Mouse (Mus musculus): ENCODE measurements at regions not wholly inside any gene's neighbourhood (a gene's known extent, or its start where the extent isn't known, plus 50 kb on each side); places are given as distances from the start of the nearest gene placed in this dataset.

DNA sequence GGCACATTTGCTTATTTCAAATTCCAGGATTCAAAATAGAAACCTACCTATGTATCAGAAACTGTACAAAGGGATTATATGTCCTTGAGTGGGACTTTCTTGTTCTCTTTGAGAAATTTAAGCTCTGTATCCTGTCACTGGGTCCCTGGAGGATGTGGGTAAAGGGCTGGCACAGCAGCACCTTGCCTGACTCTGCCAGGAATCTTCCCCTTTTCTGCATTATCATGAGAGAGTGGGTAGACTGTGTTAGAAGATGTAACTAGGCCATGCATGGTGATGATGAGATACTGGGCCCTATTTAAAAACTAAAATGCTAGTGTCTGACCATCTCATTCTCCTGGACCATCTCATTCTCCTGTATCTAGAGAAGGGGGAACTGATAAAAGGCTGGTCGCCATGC is 178.4 kb upstream of the Tab2 start:
- TF ChIP-seq NELFE (IDR thresholded peaks at IDR 0.05; ENCODE audit: low read depth, low read length) (no peak), KAT2A (conservative IDR thresholded peaks at IDR 0.05; ENCODE audit: low read depth, low read length) (no peak), MEF2A (IDR thresholded peaks at IDR 0.05; ENCODE audit: extremely low read depth, insufficient replicate concordance, low read depth, low read length, poor library complexity, severe bottlenecking) (no peak), E2F4 (IDR thresholded peaks at IDR 0.05; ENCODE audit: borderline replicate concordance, low read depth, low read length) (no peak)
- H3K27ac ChIP-seq (ENCODE audit: control insufficient read depth, low read depth, low read length): no peak overlapping the region
- no peak overlapping the region for H3K4me3 ChIP-seq (ENCODE audit: control insufficient read depth in 1 of 2, insufficient read depth in 1 of 2, low read depth in 2 of 2, low read length in 2 of 2)
- no peak for DNase-seq (ENCODE audit: low read depth, low spot score)
- H3K9ac ChIP-seq (ENCODE audit: control insufficient read depth, low read depth, low read length, poor library complexity, severe bottlenecking): no peak overlapping the region
- H3K36me3 ChIP-seq (ENCODE audit: control insufficient read depth in 1 of 2, insufficient read depth in 2 of 2, low read length in 2 of 2): peaks cover 0 to 11% of the 10 kb centered on the region in 2 experiments; a peak in 2 of 4 replicates
- no peaks in the 10 kb centered on the region for H3K9me3 ChIP-seq (replicated peaks; ENCODE audit: insufficient read depth, low read length)
- peaks cover 0 to 19% of the 10 kb centered on the region in 2 experiments; a peak in 2 of 4 replicates for H3K4me1 ChIP-seq (ENCODE audit: control insufficient read depth in 1 of 2, insufficient read depth in 2 of 2, low read length in 2 of 2)
- H3K79me2 ChIP-seq (ENCODE audit: control insufficient read depth, insufficient read depth, low read length, poor library complexity): no peaks in the 10 kb centered on the region
- H3K27me3 ChIP-seq (ENCODE audit: control insufficient read depth in 1 of 2, insufficient read depth in 2 of 2, low read length in 2 of 2): no peaks in the 10 kb centered on the region

DNA sequence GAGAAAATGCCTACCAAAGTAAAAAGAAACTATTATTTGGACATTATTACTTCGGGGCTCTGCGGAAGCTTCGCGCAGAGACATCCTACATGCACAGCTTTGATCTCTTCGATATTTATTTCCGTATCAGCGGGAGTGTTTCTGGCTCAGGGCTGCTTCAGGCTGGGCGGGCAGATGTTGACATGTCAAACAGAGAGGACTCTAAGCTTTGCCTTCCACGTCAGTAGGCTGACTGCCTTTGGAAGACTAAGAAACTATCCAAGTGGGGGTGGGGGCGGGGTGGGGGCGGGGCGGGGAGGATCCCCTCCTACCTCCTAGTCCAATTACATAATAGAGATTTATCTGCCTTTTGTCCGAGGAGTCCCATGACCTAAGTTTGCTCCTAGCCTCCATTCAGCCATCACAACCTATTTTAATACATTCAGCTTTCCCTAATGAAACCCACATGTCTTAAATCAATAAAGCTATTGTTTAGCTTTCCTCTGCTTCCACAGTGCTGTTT is 177.5 kb upstream of the Tab2 start:
- no peak overlapping the region for H3K27ac ChIP-seq (ENCODE audit: control insufficient read depth, low read depth, low read length)
- peaks cover 0 to 11% of the 10 kb centered on the region in 2 experiments; a peak in 2 of 4 replicates for H3K36me3 ChIP-seq (ENCODE audit: control insufficient read depth in 1 of 2, insufficient read depth in 2 of 2, low read length in 2 of 2)
- no peak for DNase-seq (ENCODE audit: low read depth, low spot score)
- H3K27me3 ChIP-seq (ENCODE audit: control insufficient read depth in 1 of 2, insufficient read depth in 2 of 2, low read length in 2 of 2): no peaks in the 10 kb centered on the region
- peaks cover 0 to 19% of the 10 kb centered on the region in 2 experiments; a peak in 2 of 4 replicates for H3K4me1 ChIP-seq (ENCODE audit: control insufficient read depth in 1 of 2, insufficient read depth in 2 of 2, low read length in 2 of 2)
- no peaks in the 10 kb centered on the region for H3K9me3 ChIP-seq (replicated peaks; ENCODE audit: insufficient read depth, low read length)
- TF ChIP-seq MAX (IDR thresholded peaks at IDR 0.05; ENCODE audit: low read length) (no peak), RAD21 (IDR thresholded peaks at IDR 0.05; ENCODE audit: low read depth, low read length) (no peak), CTCF (IDR thresholded peaks at IDR 0.05 in 2 of 3, conservative IDR thresholded peaks at IDR 0.05 in 1 of 3; ENCODE audit: control insufficient read depth in 1 of 3, insufficient read depth in 1 of 3, low read depth in 2 of 3, low read length in 3 of 3, poor library complexity in 1 of 3, severe bottlenecking in 1 of 3) (no peak), EP300 (IDR thresholded peaks at IDR 0.05; ENCODE audit: low read depth in 1 of 2, low read length in 2 of 2) (no peak), USF1 (IDR thresholded peaks at IDR 0.05; ENCODE audit: low read depth, low read length) (no peak), SIN3A (IDR thresholded peaks at IDR 0.05; ENCODE audit: low read length) (no peak), TAL1 (IDR thresholded peaks at IDR 0.05; ENCODE audit: low read length) (no peak), SMC3 (IDR thresholded peaks at IDR 0.05; ENCODE audit: low read depth, low read length) (no peak), NRF1 (IDR thresholded peaks at IDR 0.05; ENCODE audit: insufficient read depth, low read depth, low read length, poor library complexity, severe bottlenecking) (no peak), MYC (IDR thresholded peaks at IDR 0.05; ENCODE audit: low read depth, low read length) (no peak), MAZ (IDR thresholded peaks at IDR 0.05; ENCODE audit: low read depth, low read length) (no peak), MXI1 (IDR thresholded peaks at IDR 0.05; ENCODE audit: low read depth, low read length) (no peak), MEF2A (IDR thresholded peaks at IDR 0.05; ENCODE audit: extremely low read depth, insufficient replicate concordance, low read depth, low read length, poor library complexity, severe bottlenecking) (no peak), ZNF384 (IDR thresholded peaks at IDR 0.05; ENCODE audit: low read depth, low read length) (no peak), NELFE (IDR thresholded peaks at IDR 0.05; ENCODE audit: low read depth, low read length) (no peak), ELF1 (IDR thresholded peaks at IDR 0.05; ENCODE audit: low read depth, low read length) (no peak), GATA1 (IDR thresholded peaks at IDR 0.05; ENCODE audit: low read depth, low read length) (no peak), BHLHE40 (IDR thresholded peaks at IDR 0.05; ENCODE audit: borderline replicate concordance, low read depth, low read length) (no peak), MYB (IDR thresholded peaks at IDR 0.05; ENCODE audit: low read depth, low read length) (no peak)
- H3K9ac ChIP-seq (ENCODE audit: control insufficient read depth, low read depth, low read length, poor library complexity, severe bottlenecking): no peak overlapping the region
- H3K79me2 ChIP-seq (ENCODE audit: control insufficient read depth, insufficient read depth, low read length, poor library complexity): no peaks in the 10 kb centered on the region
- no peak overlapping the region for H3K4me3 ChIP-seq (ENCODE audit: control insufficient read depth in 1 of 2, insufficient read depth in 1 of 2, low read depth in 2 of 2, low read length in 2 of 2)

All from MEL (cell line).